Mouse (Mus musculus) spleen, adult 10 weeks (tissue): ENCODE results near the gene Ccdc146. TPM values are rescaled to one million over a fixed set of nuclear protein-coding genes. Genes with fewer than 3 reads are reported as not detected.

Source experiments
- polyA plus RNA-seq: library from polyadenylated mRNA; stranded (reverse); fragments of 350-450 nt; fragmentation: Illumina TruSeq; extraction: RNeasy Lipid Tissue Mini Kit (QIAGEN cat#74804); gene quantifications from one replicate; pipeline ENCODE4 v1.2.3, GENCODE M21; 2015; ENCODE audit warnings: low replicate concordance; ENCODE audit not compliant: insufficient read depth

Ccdc146 gene
- polyA plus RNA-seq = 0.23 TPM

DNA sequence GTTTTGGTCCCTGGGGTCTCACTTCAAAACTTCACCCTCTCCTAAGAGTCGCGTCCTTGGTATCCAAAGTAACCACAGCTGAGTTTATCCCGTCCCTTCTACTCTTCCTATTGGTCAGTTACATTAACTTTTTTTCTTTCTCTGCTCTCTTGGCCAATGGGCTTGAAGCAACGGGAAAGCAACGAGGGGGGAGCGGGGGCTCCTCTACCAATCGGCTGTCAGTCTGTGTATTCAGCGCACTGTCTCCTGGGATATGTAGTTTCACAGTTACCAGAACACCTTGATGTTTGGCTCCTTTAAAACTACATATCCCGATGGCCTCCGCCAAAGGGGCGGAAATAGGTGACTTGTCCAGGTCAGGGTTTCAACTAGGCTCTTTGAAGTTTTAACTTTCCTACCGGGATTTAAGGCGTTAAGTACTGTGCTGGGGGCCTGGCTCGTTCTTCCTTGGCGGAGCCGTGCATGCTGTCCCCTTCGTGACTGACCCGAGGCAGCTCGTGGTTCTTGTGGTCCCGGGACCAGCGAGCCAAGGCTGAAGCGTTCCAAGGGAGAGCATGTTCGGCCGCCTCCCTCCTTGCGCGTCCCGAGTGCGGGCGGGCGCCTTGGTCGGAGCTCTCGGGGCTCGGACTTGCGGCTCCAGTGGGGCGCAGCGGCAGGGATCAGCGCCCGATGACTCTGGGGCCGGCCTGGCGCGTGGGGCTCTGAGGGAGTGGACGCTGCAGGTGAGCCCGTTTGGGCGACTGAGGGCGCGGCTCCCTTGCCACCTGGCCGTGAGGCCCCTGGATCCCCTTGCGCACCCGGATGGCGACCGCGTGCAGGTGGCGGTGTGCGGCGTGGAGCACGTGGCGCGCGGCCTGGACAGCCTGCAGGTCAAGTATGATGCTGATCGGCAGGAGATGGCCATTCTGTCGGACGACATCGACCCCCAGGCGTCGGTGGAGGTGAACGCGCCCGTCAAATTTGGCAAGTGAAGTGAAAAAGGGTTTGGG lies at the start of gene Ccdc146, which contains the start of gene Fam185a:
Ccdc146 (minus strand) TSS at position 64 of the 989 bp plus-strand sequence.
Fam185a (plus strand) TSS at position 345 of the 989 bp plus-strand sequence.

DNA sequence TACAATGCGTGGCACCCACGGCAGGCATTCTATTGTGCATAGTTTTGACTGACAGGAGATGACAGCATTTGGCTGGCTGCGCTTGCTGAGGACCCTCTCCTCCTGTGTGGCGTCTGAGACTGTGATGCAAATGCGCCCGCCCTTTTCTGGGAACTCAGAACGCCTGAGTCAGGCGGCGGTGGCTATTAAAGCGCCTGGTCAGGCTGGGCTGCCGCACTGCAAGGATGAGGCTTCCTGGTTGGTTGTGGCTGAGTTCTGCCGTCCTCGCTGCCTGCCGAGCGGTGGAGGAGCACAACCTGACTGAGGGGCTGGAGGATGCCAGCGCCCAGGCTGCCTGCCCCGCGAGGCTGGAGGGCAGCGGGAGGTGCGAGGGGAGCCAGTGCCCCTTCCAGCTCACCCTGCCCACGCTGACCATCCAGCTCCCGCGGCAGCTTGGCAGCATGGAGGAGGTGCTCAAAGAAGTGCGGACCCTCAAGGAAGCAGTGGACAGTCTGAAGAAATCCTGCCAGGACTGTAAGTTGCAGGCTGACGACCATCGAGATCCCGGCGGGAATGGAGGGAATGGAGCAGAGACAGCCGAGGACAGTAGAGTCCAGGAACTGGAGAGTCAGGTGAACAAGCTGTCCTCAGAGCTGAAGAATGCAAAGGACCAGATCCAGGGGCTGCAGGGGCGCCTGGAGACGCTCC lies 51.8 kb downstream of the Ccdc146 start, which contains the start of gene Fgl2:
Fgl2 (plus strand) TSS at position 150 of the 687 bp plus-strand sequence.

Other genes starting within 250 kb of the Ccdc146 start
- 44.5 TPM for gene Gsap, start 238.4 kb downstream of the Ccdc146 start, polyA plus RNA-seq
- 47.2 TPM for gene Fgl2, start 52.0 kb downstream of the Ccdc146 start, polyA plus RNA-seq
- gene Fam185a, start 281 bp upstream of the Ccdc146 start, polyA plus RNA-seq = 7.7 TPM
- 0.18 TPM for gene Lrrc17, start 118.9 kb upstream of the Ccdc146 start, polyA plus RNA-seq
- gene Fbxl13, start 221.0 kb upstream of the Ccdc146 start, polyA plus RNA-seq = 0.15 TPM
- 57.2 TPM for gene Armc10, start 221.1 kb upstream of the Ccdc146 start, polyA plus RNA-seq